8 mouse cellular contexts compared by ENCODE assay signal in genomic region chr13:58514147-58514727, GRCm38 (mm10).
A peak's percentile ranks its signal among the peaks of the same experiment; 100 is the strongest.
DNase-seq lines count a peak whose midpoint lies in the region.

No protein-coding gene starts in this region.

- peak; percentile 36 for DNase-seq in embryo, embryonic 11 days
- DNase-seq in embryo, embryonic 9.5 days (ENCODE audit: extremely low spot score) = no peak
- DNase-seq in layer of hippocampus, adult 11-12 months (ENCODE audit: low spot score) = peak; percentile 17
- DNase-seq in layer of hippocampus, adult 8-10 months (ENCODE audit: low spot score in 2 of 2) = no peak
- DNase-seq in ES-CJ7 (ENCODE audit: low read depth, low spot score) = peak; percentile 40
- peak; percentile 34 for DNase-seq in lung, postnatal 14 days
- no peak for DNase-seq in urinary bladder, postnatal 4 days (ENCODE audit: low spot score in 2 of 2)
- no peak for DNase-seq in Muller cell, postnatal 12 days (ENCODE audit: inconsistent ontology term)

Comparison
In these comparisons a context has a peak if more than half of its experiments do, and no peak if none do; other contexts are left out.
1. DNase-seq: peak in embryo, embryonic 11 days (single experiment), layer of hippocampus, adult 11-12 months (single experiment), ES-CJ7 (single experiment) and lung, postnatal 14 days (single experiment); none in embryo, embryonic 9.5 days (single experiment), layer of hippocampus, adult 8-10 months (0 of 2), urinary bladder, postnatal 4 days (0 of 2) and Muller cell, postnatal 12 days (single experiment).